Mouse (Mus musculus) heart, embryonic 14.5 days (tissue): ENCODE measurements around the gene Thtpa. TPM values are rescaled to one million over a fixed set of nuclear protein-coding genes. Genes with fewer than 3 reads are reported as not detected.

Source experiments
- ATAC-seq: fragments of 200-750 bp; cut with Nextera tagmentation; 2 replicates; pipeline ENCODE4 v1.8.0; 2017; ENCODE audit warnings: low read depth, moderate TSS enrichment; ENCODE audit not compliant: insufficient number of reproducible peaks, insufficient read depth, low FRiP score
- H3K27ac ChIP-seq, 2 experiments: fragments of 200-500 bp in 1 of 2; fragments of 300-500 bp in 1 of 2; sonication (generic) in 1 of 2; replicated peaks in 1 of 2; 2 replicates each; pipeline ENCODE4 v1.5.1; 2012 to 2014; ENCODE audit warnings: low read depth in 2 of 2, low read length in 2 of 2, control low read depth in 1 of 2, mild to moderate bottlenecking in 1 of 2, mixed read lengths in 1 of 2; ENCODE audit not compliant: control insufficient read depth in 1 of 2, insufficient read depth in 1 of 2
- H3K27me3 ChIP-seq: fragments of 300-500 bp; sonication (generic); 2 replicates; pipeline ENCODE4 v1.6.1; 2014; ENCODE audit warnings: mild to moderate bottlenecking, low read length, control low read depth; ENCODE audit not compliant: control insufficient read depth, insufficient read depth
- H3K36me3 ChIP-seq: fragments of 300-500 bp; sonication (generic); 2 replicates; pipeline ENCODE4 v1.6.1; 2014; ENCODE audit warnings: mild to moderate bottlenecking, control low read depth, low read length, mixed read lengths; ENCODE audit not compliant: control insufficient read depth, insufficient read depth
- H3K4me1 ChIP-seq, 2 experiments: fragments of 200-500 bp in 1 of 2; fragments of 300-500 bp in 1 of 2; sonication (generic) in 1 of 2; 2 replicates each; pipeline ENCODE4 v1.6.1; 2012 to 2014; ENCODE audit warnings: low read length in 2 of 2, control low read depth in 1 of 2, mixed read lengths in 1 of 2; ENCODE audit not compliant: control insufficient read depth in 2 of 2, insufficient read depth in 2 of 2
- H3K4me2 ChIP-seq: fragments of 300-500 bp; sonication (generic); 2 replicates; pipeline ENCODE4 v1.6.1; 2014; ENCODE audit warnings: mild to moderate bottlenecking, low read length
- H3K4me3 ChIP-seq, 2 experiments: fragments of 200-500 bp in 1 of 2; fragments of 300-500 bp in 1 of 2; sonication (generic) in 1 of 2; 2 replicates each; pipeline ENCODE4 v1.5.1; 2012 to 2014; ENCODE audit warnings: low read length in 2 of 2, mild to moderate bottlenecking in 2 of 2, control low read depth in 1 of 2, low read depth in 1 of 2, moderate library complexity in 1 of 2; ENCODE audit not compliant: control insufficient read depth in 1 of 2, insufficient read depth in 1 of 2
- H3K9ac ChIP-seq: fragments of 300-500 bp; sonication (generic); 2 replicates; pipeline ENCODE4 v1.6.1; 2014; ENCODE audit warnings: mild to moderate bottlenecking, low read length
- H3K9me3 ChIP-seq: fragments of 300-500 bp; sonication (generic); 2 replicates; pipeline ENCODE4 v1.6.1; 2016; ENCODE audit warnings: low read length, control low read depth; ENCODE audit not compliant: control insufficient read depth
- WGBS: fragments of 180-500 bp; shearing (Covaris S2); extraction: QIAGEN DNeasy Blood & Tissue Kit; methylation state at CpG from one replicate; pipeline ENCODE4 v1.1.7; 2014; 5-methylcytosine and 5-hydroxymethylcytosine counted together
- polyA plus RNA-seq: library from polyadenylated mRNA; unstranded; fragments of >200 nt; fragmentation: Nextera tagmentation; extraction: Ambion mirVana; gene quantifications from 2 replicates; pipeline ENCODE4 v1.2.1, GENCODE M21; 2014

Gene Thtpa
- polyA plus RNA-seq = 12.8 and 15.1 TPM in 2 replicates

DNA sequence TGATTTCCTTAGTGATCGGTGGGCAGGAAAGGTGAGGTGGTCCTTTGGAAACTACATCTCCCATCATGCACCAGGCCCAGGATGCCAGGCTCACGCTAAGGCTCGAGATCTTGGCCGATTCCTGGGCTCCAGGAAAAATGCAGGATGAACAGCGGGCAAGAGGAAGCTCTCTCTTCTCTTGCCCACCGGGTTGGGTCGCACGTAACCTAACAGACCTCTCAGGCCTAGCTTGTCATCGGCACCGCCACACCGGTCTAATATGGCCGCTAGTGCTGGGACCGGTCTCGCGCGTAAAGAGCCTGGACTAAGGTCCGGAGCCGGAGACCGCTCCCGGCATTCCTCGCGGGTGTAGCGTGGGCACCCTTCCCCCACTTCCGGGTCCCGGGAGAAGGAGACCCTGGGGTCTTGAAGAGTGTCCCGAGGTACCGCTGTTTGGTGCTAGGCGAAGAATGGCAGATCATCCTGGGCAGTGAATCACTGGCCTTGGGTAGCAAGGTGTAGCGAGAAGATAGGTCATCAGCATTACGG, at the start of gene Thtpa:
Gene Thtpa (plus strand): TSS at position 81 of the 528 bp plus-strand sequence.
- Histone ChIP-seq H3K4me1 (peaks cover 16 to 28% of the 10 kb centered on the region in 2 experiments), H3K4me2 (peak within 1 kb of the TSS; percentile 84), H3K36me3 (peaks cover 22% of the 10 kb centered on the region), H3K9me3 (no peaks in the 10 kb centered on the region), H3K27ac (peak within 1 kb of the TSS; percentile 55 to 75), H3K27me3 (no peaks in the 10 kb centered on the region), H3K4me3 (peak within 1 kb of the TSS; percentile 61 to 86), H3K9ac (peak within 1 kb of the TSS; percentile 70)
- ATAC-seq = peak; percentile 46
- whole genome bisulfite sequencing = 1% methylated on average over 30 of the region's 30 CpGs

DNA sequence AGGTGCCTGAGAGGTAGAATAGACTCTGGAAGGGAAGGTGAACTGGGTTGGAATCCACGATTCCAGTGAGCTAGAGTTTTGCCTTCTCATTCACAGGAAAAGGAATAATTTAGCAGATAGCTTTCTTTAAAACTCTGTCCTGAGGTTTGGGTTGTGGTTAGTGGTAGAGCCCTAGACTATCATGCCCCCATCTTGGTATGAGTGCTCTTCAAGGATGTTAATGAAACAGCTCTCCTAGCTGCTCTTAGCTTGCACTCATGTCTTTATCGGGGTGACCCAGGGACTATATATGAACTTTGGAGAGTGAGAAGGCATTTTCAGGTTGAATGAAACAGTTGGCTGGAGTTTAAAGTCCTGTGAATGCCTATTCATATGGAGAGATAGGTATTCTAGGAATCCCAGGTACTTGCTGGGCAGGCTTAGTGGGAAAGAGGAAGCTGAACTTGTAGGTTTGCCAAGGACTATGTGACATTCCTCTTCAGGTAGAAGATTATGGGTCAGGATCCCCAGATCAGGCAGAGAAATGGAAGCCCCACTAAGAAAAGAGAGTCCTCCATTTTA, 46.5 kb upstream of the Thtpa start:
- H3K36me3 ChIP-seq = no peaks in the 10 kb centered on the region
- no peak overlapping the region for H3K4me3 ChIP-seq
- H3K9ac ChIP-seq = no peak overlapping the region
- no peak overlapping the region for H3K4me2 ChIP-seq
- ATAC-seq = no peak
- H3K4me1 ChIP-seq = no peaks in the 10 kb centered on the region
- H3K9me3 ChIP-seq = no peaks in the 10 kb centered on the region
- no peak overlapping the region for H3K27ac ChIP-seq
- H3K27me3 ChIP-seq = no peaks in the 10 kb centered on the region
- WGBS = 68% methylated on average over 2 of the region's 2 CpGs

DNA sequence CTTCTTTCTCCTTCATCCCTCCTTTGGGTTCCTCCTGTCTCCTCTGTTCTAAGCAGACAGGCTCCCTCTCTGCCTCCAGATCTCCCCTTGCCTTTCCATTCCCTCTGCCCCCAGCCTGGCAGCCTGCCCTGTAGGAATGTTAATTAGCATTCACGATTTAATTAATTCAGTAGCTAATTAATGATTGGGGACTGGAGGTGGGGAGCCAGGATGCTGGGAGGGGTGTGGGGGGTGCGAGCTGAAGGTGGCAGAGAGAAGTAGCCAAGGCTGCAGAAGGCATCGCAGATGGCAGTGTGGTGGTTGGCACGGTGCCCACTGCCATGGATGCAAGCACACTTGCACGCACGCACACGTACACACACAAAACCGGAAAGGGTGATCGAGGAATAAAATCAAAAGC, 42.1 kb upstream of the Thtpa start:
- Histone ChIP-seq H3K27me3 (no peaks in the 10 kb centered on the region; the same call in 1 of the 2 replicates), H3K4me1 (no peaks in the 10 kb centered on the region; a peak in 1 of 4 replicates), H3K4me3 (no peak overlapping the region), H3K9me3 (no peaks in the 10 kb centered on the region), H3K9ac (no peak overlapping the region), H3K27ac (no peak overlapping the region), H3K36me3 (no peaks in the 10 kb centered on the region), H3K4me2 (no peak overlapping the region)
- ATAC-seq = no peak
- WGBS = 82% methylated on average over 9 of the region's 9 CpGs

DNA sequence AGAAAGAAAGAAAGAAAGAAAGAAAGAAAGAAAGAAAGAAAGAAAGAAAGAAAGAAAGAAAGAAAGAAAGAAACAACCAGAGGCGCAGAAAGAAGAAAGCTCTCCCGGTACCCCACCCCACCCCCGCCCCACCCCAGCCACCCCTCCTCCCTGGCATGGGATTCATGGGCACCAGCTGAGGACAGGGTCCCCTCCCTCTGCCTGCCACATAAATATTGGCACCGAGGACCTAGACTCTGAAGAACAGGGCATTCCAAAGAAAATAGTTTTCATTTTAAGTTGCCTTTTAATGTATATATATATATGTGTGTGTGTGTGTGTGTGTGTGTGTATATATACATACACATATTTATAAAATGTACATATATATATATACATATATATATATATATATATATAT, 41.5 kb upstream of the Thtpa start:
- Histone ChIP-seq H3K4me2 (no peak overlapping the region), H3K9me3 (no peaks in the 10 kb centered on the region), H3K9ac (no peak overlapping the region), H3K4me3 (no peak overlapping the region), H3K27ac (no peak overlapping the region), H3K36me3 (no peaks in the 10 kb centered on the region), H3K27me3 (no peaks in the 10 kb centered on the region; the same call in 1 of the 2 replicates), H3K4me1 (no peaks in the 10 kb centered on the region; a peak in 1 of 4 replicates)
- 84% methylated on average over 4 of the region's 4 CpGs for WGBS
- no peak for ATAC-seq

DNA sequence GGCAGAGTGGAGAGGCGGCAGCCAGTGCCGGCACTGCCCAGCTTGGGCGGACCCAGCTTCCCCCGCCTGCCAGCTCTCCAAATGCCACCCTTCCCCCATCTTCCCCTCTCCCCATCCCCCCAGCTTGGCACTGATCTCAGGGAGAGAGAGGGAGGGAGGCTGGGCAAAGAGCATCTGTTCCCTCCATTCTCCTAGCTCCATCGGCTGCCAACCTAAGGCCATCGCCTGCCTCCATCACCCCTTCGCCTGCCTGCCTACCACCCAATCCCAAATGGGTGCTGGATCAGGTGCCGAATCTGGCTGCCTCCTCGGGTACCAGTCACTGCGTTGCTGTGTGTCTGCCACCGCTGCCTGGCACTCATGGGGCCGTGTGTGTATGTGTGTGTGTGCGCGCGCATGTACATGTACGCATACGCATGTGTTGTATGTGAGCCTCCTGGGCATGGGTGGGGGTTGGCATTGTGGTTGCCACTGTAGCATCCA, 40.8 kb upstream of the Thtpa start:
- H3K9me3 ChIP-seq = no peaks in the 10 kb centered on the region
- H3K4me2 ChIP-seq = no peak overlapping the region
- H3K27ac ChIP-seq = no peak overlapping the region
- no peak for ATAC-seq
- no peaks in the 10 kb centered on the region; the same call in 1 of the 2 replicates for H3K27me3 ChIP-seq
- no peak overlapping the region for H3K4me3 ChIP-seq
- H3K36me3 ChIP-seq = no peaks in the 10 kb centered on the region
- 82% methylated on average over 17 of the region's 17 CpGs for WGBS
- no peaks in the 10 kb centered on the region; a peak in 1 of 4 replicates for H3K4me1 ChIP-seq
- H3K9ac ChIP-seq = no peak overlapping the region

DNA sequence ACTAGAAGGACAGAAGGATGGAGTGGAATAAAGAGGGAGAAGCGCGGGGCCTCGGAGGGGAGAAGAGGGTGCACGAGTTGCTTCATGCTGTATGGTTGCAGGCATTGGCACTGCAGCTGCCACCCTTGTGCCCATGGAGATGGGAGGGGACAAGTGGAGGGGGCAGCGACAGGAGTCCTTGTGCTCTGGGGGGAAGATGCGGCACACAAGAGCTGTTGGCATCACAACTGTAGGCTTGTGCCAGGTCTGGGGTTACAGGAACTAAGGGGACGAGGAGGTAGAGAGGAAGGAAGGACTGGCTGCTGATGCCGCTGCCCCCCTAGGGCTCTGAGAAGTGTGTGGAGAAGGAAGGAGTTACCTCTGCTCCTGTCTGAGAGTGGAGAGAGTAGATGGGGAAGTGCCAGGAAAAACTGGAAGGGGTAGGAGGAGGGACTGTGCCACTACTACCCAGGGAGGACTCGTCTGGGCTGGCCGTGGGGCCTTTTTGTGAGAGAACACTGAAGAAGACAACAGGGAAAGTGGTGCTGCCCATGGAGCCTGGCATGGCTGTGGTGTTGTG, 40.3 kb upstream of the Thtpa start:
- WGBS = 81% methylated on average over 10 of the region's 10 CpGs
- no peak overlapping the region for H3K4me2 ChIP-seq

DNA sequence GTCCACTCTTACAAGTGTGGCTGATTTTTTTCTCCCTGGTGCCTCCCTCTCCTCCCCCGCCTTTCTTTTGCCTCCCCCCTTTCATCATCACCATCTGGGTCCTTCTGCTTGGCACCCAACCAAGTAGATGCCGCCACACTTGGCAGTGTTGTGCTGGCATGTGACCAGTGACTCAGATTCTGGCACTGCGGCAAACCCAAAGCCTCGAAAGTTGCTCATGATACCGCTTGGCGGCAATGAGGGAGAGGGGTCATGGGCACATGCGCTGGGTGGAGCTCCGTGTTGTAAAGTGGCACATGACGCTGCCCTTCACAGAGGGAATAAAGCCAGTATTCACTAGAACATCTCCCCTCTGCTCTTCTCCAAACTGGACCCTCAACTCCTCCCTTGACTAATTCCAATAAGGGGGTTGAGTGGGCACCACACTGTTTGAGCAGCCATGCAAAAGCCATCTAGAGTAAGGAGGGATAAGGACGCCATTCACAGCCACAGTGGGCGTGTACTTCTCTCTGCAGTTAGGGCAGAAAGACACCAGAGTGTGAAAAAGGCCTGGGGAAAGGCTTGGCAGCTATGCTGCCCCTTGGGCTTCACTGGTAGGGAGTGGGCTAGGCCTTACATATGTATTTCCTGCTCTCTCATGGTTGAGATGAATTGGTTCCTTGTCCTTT, 39.3 kb upstream of the Thtpa start:
- H3K36me3 ChIP-seq = no peaks in the 10 kb centered on the region
- no peak for ATAC-seq
- no peak overlapping the region for H3K27ac ChIP-seq
- no peak overlapping the region for H3K4me2 ChIP-seq
- H3K27me3 ChIP-seq = no peaks in the 10 kb centered on the region; the same call in 1 of the 2 replicates
- no peak overlapping the region for H3K9ac ChIP-seq
- peaks cover 0 to 2% of the 10 kb centered on the region in 2 experiments; a peak in 1 of 4 replicates for H3K4me1 ChIP-seq
- 63% methylated on average over 11 of the region's 11 CpGs for WGBS
- no peaks in the 10 kb centered on the region for H3K9me3 ChIP-seq
- H3K4me3 ChIP-seq = no peak overlapping the region

More for the DNA sequence above, 40.3 kb upstream of the Thtpa start:
- no peak for ATAC-seq
- H3K9ac ChIP-seq = no peak overlapping the region
- no peak overlapping the region for H3K27ac ChIP-seq
- H3K4me3 ChIP-seq = no peak overlapping the region
- no peaks in the 10 kb centered on the region; the same call in 1 of the 2 replicates for H3K27me3 ChIP-seq
- H3K9me3 ChIP-seq = no peaks in the 10 kb centered on the region
- H3K36me3 ChIP-seq = no peaks in the 10 kb centered on the region
- no peaks in the 10 kb centered on the region; a peak in 1 of 4 replicates for H3K4me1 ChIP-seq
